Mouse (Mus musculus): ENCODE measurements at regions not wholly inside any gene's neighbourhood (a gene's known extent, or its start where the extent isn't known, plus 50 kb on each side); places are given as distances from the start of the nearest gene placed in this dataset.

- Histone ChIP-seq H3K4me1 (ENCODE audit: control insufficient read depth, insufficient read depth, low read length) (no peaks in the 10 kb centered on the region), H3K27ac (replicated peaks; ENCODE audit: insufficient read depth, low read depth, low read length) (no peak overlapping the region), H3K9ac (ENCODE audit: low read depth, low read length) (no peak overlapping the region), H3K36me3 (ENCODE audit: control insufficient read depth, insufficient read depth, low read length) (no peaks in the 10 kb centered on the region), H3K4me3 (ENCODE audit: insufficient read depth, low read depth, low read length) (no peak overlapping the region), H3K79me2 (ENCODE audit: control insufficient read depth, insufficient read depth, low read length) (no peaks in the 10 kb centered on the region), H3K27me3 (ENCODE audit: control insufficient read depth, insufficient read depth, low read length) (no peaks in the 10 kb centered on the region)
- no peak for TF ChIP-seq POLR2A (IDR thresholded peaks at IDR 0.05; ENCODE audit: extremely low read depth, insufficient read depth, low read length)
- TF ChIP-seq CTCF (IDR thresholded peaks at IDR 0.05; ENCODE audit: low read depth, low read length), result no peak
- no peak for DNase-seq (ENCODE audit: extremely low read depth, low read depth, low spot score)
- WGBS, result 94% methylated on average over 6 of the region's 6 CpGs
Measured at GRCm38 (mm10) chr3:37815771-37816170, 91.5 kb upstream of the Gm5148 start.

DNA sequence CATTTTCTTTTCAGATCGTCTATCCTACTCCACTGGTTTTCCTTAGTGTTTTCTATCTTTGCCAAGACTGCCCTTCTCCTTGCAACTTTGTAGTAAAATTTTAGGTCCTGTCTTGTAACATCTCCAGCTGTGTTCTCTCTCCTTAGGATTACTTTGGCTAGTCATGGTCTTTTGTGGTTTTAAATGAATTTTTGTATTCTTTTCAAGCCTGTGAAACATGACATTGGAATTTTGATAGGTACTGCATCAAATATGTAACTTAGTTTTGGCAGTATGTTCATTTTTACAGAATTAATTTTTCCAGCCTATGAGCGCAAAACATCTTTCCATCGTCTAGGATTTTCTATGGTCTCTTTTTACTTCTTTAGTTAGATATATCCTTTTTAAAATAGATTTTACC is 88.6 kb upstream of the Gm5148 start:
- Histone ChIP-seq H3K79me2 (ENCODE audit: control insufficient read depth, insufficient read depth, low read length) (no peaks in the 10 kb centered on the region), H3K9ac (ENCODE audit: low read depth, low read length) (no peak overlapping the region), H3K36me3 (ENCODE audit: control insufficient read depth, insufficient read depth, low read length) (no peaks in the 10 kb centered on the region), H3K4me1 (ENCODE audit: control insufficient read depth, insufficient read depth, low read length) (no peaks in the 10 kb centered on the region), H3K27me3 (ENCODE audit: control insufficient read depth, insufficient read depth, low read length) (no peaks in the 10 kb centered on the region), H3K4me3 (ENCODE audit: insufficient read depth, low read depth, low read length) (no peak overlapping the region), H3K27ac (replicated peaks; ENCODE audit: insufficient read depth, low read depth, low read length) (no peak overlapping the region)
- 88% methylated on average over 3 of the region's 3 CpGs for WGBS
- TF ChIP-seq POLR2A (IDR thresholded peaks at IDR 0.05; ENCODE audit: extremely low read depth, insufficient read depth, low read length) (no peak), CTCF (IDR thresholded peaks at IDR 0.05; ENCODE audit: low read depth, low read length) (no peak)
- no peak for DNase-seq (ENCODE audit: extremely low read depth, low read depth, low spot score)

GRCm38 (mm10) chr3:37811429-37811828 is 87.1 kb upstream of the Gm5148 start:
- no peak for DNase-seq (ENCODE audit: extremely low read depth, low read depth, low spot score)
- TF ChIP-seq POLR2A (IDR thresholded peaks at IDR 0.05; ENCODE audit: extremely low read depth, insufficient read depth, low read length) (no peak), CTCF (IDR thresholded peaks at IDR 0.05; ENCODE audit: low read depth, low read length) (no peak)
- Histone ChIP-seq H3K9ac (ENCODE audit: low read depth, low read length) (no peak overlapping the region), H3K4me3 (ENCODE audit: insufficient read depth, low read depth, low read length) (no peak overlapping the region), H3K27me3 (ENCODE audit: control insufficient read depth, insufficient read depth, low read length) (no peaks in the 10 kb centered on the region), H3K4me1 (ENCODE audit: control insufficient read depth, insufficient read depth, low read length) (no peaks in the 10 kb centered on the region), H3K79me2 (ENCODE audit: control insufficient read depth, insufficient read depth, low read length) (no peaks in the 10 kb centered on the region), H3K36me3 (ENCODE audit: control insufficient read depth, insufficient read depth, low read length) (no peaks in the 10 kb centered on the region), H3K27ac (replicated peaks; ENCODE audit: insufficient read depth, low read depth, low read length) (no peak overlapping the region)
- 93% methylated on average over 2 of the region's 2 CpGs for WGBS

DNA sequence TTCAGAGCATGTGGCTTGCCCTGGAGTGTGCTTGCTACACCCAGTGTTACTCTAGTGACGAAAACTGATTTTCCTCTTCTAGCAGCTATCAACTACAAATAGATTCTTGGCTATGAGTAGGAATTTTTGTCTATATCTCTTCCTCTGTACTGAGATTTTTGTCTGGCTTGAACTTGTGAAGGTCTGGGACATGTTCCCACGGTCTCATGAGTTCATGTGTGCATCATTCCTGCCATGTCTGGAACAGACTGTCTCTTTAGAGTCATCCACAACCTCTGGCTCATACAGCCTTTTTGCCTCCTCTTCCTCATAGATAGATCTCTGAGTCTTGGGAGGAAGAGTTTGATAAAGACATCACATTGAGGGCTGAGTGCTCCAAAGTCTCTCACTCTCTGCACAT is 86.5 kb upstream of the Gm5148 start:
- DNase-seq (ENCODE audit: extremely low read depth, low read depth, low spot score), result peak; percentile 24
- H3K79me2 ChIP-seq (ENCODE audit: control insufficient read depth, insufficient read depth, low read length), result no peaks in the 10 kb centered on the region
- H3K36me3 ChIP-seq (ENCODE audit: control insufficient read depth, insufficient read depth, low read length), result no peaks in the 10 kb centered on the region
- WGBS, result 88% methylated on average over 2 of the region's 2 CpGs
- TF ChIP-seq CTCF (IDR thresholded peaks at IDR 0.05; ENCODE audit: low read depth, low read length), result no peak
- TF ChIP-seq POLR2A (IDR thresholded peaks at IDR 0.05; ENCODE audit: extremely low read depth, insufficient read depth, low read length), result no peak
- H3K9ac ChIP-seq (ENCODE audit: low read depth, low read length), result no peak overlapping the region
- no peaks in the 10 kb centered on the region for H3K4me1 ChIP-seq (ENCODE audit: control insufficient read depth, insufficient read depth, low read length)
- no peak overlapping the region for H3K4me3 ChIP-seq (ENCODE audit: insufficient read depth, low read depth, low read length)
- H3K27ac ChIP-seq (replicated peaks; ENCODE audit: insufficient read depth, low read depth, low read length), result no peak overlapping the region
- no peaks in the 10 kb centered on the region for H3K27me3 ChIP-seq (ENCODE audit: control insufficient read depth, insufficient read depth, low read length)

DNA sequence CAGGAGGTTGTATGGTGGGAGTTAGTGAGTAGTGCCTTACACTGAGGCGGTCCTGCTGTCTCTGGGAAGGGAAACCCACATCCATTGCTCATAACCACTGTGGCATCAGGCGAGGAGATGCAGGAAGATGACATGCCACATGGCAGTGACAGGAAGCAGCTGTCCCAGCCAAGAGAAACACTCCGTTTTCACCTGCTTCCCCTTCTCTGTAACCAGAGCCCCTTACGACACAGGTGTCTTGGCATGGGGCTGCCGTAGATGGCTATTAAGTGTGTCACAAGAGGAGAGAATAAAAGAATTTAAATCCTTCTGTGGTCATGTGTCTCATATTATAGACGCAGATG is 81.5 kb upstream of the Gm5148 start:
- TF ChIP-seq POLR2A (IDR thresholded peaks at IDR 0.05; ENCODE audit: extremely low read depth, insufficient read depth, low read length), result no peak
- TF ChIP-seq CTCF (IDR thresholded peaks at IDR 0.05; ENCODE audit: low read depth, low read length), result no peak
- no peaks in the 10 kb centered on the region for H3K79me2 ChIP-seq (ENCODE audit: control insufficient read depth, insufficient read depth, low read length)
- H3K27ac ChIP-seq (replicated peaks; ENCODE audit: insufficient read depth, low read depth, low read length), result no peak overlapping the region
- no peak overlapping the region for H3K9ac ChIP-seq (ENCODE audit: low read depth, low read length)
- no peaks in the 10 kb centered on the region for H3K36me3 ChIP-seq (ENCODE audit: control insufficient read depth, insufficient read depth, low read length)
- no peaks in the 10 kb centered on the region for H3K4me1 ChIP-seq (ENCODE audit: control insufficient read depth, insufficient read depth, low read length)
- no peak overlapping the region for H3K4me3 ChIP-seq (ENCODE audit: insufficient read depth, low read depth, low read length)
- DNase-seq (ENCODE audit: extremely low read depth, low read depth, low spot score), result no peak
- no peaks in the 10 kb centered on the region for H3K27me3 ChIP-seq (ENCODE audit: control insufficient read depth, insufficient read depth, low read length)
- 84% methylated on average over 6 of the region's 6 CpGs for WGBS

- H3K9ac ChIP-seq (ENCODE audit: low read depth, low read length), result no peak overlapping the region
- WGBS, result 92% methylated on average over 9 of the region's 9 CpGs
- H3K27ac ChIP-seq (replicated peaks; ENCODE audit: insufficient read depth, low read depth, low read length), result no peak overlapping the region
- DNase-seq (ENCODE audit: extremely low read depth, low read depth, low spot score), result no peak
- H3K27me3 ChIP-seq (ENCODE audit: control insufficient read depth, insufficient read depth, low read length), result no peaks in the 10 kb centered on the region
- H3K4me3 ChIP-seq (ENCODE audit: insufficient read depth, low read depth, low read length), result no peak overlapping the region
- no peaks in the 10 kb centered on the region for H3K36me3 ChIP-seq (ENCODE audit: control insufficient read depth, insufficient read depth, low read length)
- no peak for TF ChIP-seq CTCF (IDR thresholded peaks at IDR 0.05; ENCODE audit: low read depth, low read length)
- no peak for TF ChIP-seq POLR2A (IDR thresholded peaks at IDR 0.05; ENCODE audit: extremely low read depth, insufficient read depth, low read length)
- H3K4me1 ChIP-seq (ENCODE audit: control insufficient read depth, insufficient read depth, low read length), result no peaks in the 10 kb centered on the region
- H3K79me2 ChIP-seq (ENCODE audit: control insufficient read depth, insufficient read depth, low read length), result no peaks in the 10 kb centered on the region
Measured at GRCm38 (mm10) chr3:37804941-37805804, 80.9 kb upstream of the Gm5148 start.
